Mouse (Mus musculus) kidney, adult 2 months (tissue): ENCODE measurements around the gene Hebp1.

ENCODE experiments used
- CTCF ChIP-seq: fragments of 200-500 bp; conservative IDR thresholded peaks from 2 replicates; pipeline ENCODE4 v1.5.1; 2011; ENCODE audit warnings: low read depth, mild to moderate bottlenecking, control low read depth, low read length, moderate library complexity, mixed read lengths; ENCODE audit not compliant: insufficient read depth, insufficient read length
- POLR2A ChIP-seq: fragments of 200-500 bp; IDR thresholded peaks from one replicate; pipeline ENCODE4 v1.6.1; 2011; ENCODE audit warnings: low read depth, low read length, control low read depth

DNA sequence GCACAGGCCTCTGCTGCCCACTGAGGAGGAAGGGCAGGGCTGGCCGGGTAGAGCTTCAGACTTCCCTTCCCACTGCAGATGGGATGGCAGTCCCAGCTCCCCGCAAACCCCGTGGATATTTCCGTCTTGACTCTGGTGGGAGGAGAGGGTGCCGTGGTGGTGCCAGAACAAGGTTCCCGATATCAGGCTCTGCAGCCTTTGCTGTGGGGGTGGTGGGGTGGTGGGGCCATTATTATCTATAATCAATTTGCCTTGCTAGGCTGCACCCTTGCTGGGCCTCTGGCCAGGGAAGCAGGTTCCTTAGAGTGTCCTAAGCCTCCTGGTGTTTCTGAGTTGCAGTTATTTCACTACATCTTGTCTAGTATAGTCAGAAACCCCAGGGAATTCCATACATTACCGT, 13.3 kb upstream of the Hebp1 start:
- TF ChIP-seq POLR2A (no peak), CTCF (no peak)
